Mouse (Mus musculus) spleen, postnatal 36 days (tissue): ENCODE results near the gene Pfas.
"Not testable (repeated sequence)": the region's sequence is repeated elsewhere in the genome, so short reads cannot be mapped to it uniquely, and the experiment has no call there.

Source experiments
- DNase-seq, 2 experiments: peaks; one replicate each; pipeline ENCODE4 v3.0.0; 2022; ENCODE audit warnings: low spot score in 2 of 2, mixed read lengths in 1 of 2

The Pfas gene

GRCm38 (mm10) chr11:69015644-69016441 is 7.6 kb upstream of the Pfas start, which contains the start of gene Ctc1:
Gene Ctc1, plus strand, starts transcription at chr11:69015911.
- DNase-seq = peak; percentile 90 to 93

DNA sequence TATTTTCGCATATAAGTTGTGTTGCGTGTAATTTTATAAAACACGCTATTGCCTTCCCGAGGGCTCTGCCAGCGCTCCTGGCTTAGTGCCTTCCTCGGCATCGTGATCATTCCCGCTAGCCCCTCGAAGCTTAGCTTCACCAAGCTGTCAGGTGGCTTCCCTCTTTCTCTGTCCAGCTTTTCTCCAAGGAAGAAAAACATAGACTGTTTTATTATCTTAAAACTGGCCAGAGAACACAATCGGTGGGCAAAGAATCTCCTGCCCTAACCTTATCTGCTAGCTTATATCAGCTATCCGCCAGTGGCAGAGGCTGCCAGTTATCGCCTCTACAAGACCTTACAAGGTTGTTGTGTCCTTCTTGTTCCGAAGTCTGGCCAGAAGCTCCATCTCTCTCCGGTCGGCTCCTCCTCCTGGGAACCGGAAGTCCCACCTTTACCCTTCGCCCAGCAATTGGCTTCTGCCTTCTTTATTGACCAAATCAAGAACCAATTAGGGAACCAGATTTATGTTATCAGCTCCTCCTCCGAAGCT is 3.9 kb upstream of the Pfas start:
- peak; percentile 91 to 92 for DNase-seq

- not testable (repeated sequence) for DNase-seq
These were observed 3.2 kb upstream of the Pfas start for GRCm38 (mm10) chr11:69011445-69011844.

GRCm38 (mm10) chr11:69010400-69011323 is 2.4 kb upstream of the Pfas start:
- DNase-seq = no peak

DNA sequence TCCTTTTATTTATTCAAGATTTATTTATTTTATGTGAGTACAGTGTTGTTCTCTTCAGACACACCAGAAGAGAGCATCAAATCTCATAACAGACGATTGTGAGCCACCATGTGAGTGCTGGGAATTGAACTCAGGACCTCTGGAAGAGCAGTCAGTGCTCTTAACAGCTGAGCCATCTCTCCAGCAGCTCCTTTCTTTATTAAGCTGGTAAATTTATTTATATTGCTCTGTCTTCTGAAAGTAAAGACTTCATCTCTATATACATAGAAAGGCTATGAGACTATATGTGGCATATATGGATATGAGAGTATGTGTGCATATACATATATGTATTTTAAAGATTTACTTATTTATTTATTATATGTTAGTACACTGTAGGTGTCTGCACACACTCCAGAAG is 1.2 kb upstream of the Pfas start:
- DNase-seq = no peak

DNA sequence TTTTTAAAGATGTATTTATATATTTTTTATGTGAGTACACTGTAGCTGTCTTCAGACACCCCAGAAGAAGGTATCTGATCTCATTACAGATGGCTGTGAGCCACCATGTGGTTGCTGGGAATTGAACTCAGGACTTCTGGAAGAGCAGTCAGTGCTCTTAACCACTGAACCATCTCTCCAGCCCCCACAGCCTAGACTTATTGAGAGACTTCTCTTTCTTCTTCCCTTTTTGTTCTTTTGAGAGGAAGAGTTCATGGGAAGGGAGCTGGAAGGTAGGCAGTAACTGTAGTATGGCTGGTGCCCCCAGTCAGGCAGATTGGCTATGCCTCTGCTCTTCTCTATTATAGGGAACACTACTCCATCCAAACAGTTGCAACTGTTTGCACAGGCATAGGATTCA is 1.7 kb downstream of the Pfas start:
- DNase-seq = not testable (repeated sequence)

GRCm38 (mm10) chr11:69005193-69005592 is 3.1 kb downstream of the Pfas start:
- DNase-seq = no peak

- no peak for DNase-seq
These were observed 4.7 kb downstream of the Pfas start for GRCm38 (mm10) chr11:69003592-69003991.

GRCm38 (mm10) chr11:69002782-69003181 is 5.5 kb downstream of the Pfas start:
- not testable (repeated sequence) for DNase-seq

DNA sequence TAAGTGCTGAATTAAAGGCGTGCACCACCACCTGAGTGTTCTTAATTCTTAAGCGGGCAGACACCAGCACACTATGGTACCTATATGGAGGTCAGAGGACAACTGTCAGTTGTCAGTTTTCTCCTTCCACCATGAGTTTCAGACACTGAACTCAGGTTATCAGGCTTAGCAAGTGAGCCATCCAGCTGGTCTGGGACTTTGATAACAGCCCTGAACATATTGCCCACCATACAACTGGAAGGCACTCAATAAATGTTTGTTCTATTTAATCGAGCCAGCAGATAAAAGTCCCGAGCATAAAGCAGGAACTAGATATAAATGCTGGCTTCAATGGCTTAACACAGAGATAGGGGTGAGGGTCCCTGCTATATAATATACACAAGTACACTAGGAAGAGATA is 11.2 kb downstream of the Pfas start:
- no peak for DNase-seq

- no peak for DNase-seq
These were observed 13.9 kb downstream of the Pfas start for GRCm38 (mm10) chr11:68994377-68994776.

GRCm38 (mm10) chr11:68993122-68993521 is 15.1 kb downstream of the Pfas start:
- DNase-seq = no peak

- no peak for DNase-seq
These were observed 19.9 kb downstream of the Pfas start for GRCm38 (mm10) chr11:68988341-68988740.

DNA sequence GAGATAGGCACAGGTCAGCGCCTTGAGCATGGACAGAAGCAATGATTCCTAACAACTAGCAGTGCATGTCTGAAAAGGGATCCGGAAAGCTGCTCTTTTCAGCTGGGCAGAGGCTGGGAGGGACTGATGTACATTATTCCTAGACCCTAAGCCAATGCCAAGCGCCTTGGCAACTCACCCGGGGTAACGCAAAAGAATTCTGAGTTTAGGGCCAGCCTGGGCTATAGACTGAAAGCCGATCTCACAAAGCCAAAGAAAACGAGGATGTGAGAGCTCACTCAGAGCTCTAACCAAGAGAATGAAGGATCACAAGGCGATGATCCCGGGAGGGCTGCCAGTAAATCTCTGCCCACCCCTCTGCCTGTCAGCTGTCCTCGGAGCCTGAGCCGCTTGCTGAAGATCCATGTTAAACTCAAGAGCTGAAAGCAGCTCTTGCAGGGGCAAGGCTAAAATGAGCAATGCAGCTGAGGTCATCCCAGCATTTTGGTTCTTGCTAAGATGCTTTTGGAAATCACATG is 20.8 kb downstream of the Pfas start:
- no peak for DNase-seq

DNA sequence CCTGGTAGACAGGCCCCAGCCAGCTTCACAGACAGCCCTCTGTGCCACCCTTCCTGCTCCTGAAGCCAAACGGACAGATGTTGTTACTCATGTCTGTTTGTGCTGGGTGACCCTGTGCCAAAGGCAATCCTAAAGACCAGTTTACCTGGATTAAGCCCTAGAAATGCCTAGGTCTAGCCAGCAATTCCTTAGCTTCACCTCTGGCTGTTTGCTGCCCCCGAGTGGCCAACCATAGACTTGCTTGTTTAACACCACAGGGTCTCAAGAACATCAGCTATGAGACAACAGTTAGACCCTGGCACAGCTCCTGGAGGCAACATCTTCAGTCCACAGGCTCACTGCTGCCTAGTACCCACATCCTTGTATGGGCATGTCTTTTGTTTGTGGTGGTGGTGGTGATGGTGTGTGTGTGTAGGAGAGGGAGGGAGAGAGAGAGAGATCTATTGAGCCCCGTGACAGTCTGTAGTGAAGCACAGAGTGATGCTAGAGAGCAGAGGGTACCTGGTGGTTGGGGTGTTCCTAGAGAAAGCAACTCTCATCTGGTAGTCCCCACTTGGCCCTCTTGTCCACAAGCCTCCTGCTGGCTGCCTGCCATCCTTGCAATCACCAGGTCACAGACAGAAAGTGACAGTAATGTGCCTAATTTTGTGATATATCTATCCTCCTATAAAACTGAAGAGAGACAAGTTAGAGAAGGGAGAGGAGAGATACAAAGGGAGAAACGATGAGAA is 25.5 kb downstream of the Pfas start:
- DNase-seq = peak; percentile 54 to 64

- DNase-seq = no peak
These were observed 27.3 kb downstream of the Pfas start for GRCm38 (mm10) chr11:68980919-68981318.

DNA sequence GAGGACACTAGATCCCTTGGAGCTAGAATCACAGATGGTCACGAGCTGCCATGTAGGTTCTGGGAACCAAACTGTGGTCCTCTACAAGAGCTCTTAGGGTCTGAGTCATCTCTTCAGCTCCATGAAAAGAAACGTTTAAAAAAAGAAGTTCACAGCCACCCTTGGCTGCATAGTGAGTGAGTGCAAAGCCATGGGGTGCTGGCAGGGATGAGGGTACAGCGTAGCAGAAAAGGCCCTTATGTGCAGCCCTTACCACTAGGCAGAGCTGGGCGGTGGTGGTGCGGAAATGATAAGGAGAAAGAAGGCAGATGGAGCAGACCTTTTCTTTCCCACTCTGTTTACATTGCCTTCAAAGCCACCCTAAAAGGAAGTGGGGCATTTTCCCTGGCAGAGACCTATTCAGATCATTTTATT is 28.9 kb downstream of the Pfas start:
- DNase-seq = no peak

GRCm38 (mm10) chr11:68975601-68976000 is 32.7 kb downstream of the Pfas start:
- no peak for DNase-seq

DNA sequence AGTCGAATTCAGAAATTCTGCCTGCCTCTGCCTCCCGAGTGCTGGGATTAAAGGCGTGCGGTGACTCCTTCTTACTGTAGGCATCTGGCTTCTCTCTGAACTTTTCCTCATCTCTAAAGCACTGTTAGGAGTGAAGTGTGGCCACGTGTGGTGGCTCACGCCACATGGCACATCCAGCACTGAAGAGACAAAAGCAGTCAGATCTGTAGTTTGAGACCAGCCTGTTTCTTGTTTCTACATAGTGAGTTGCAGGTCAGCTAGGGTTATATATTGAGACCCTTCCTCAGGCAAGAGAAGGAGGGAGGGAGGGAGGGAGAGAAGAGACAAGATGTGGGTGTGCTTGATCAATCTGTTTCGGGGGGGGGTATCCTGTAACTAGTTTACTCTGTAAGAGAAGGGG is 33.2 kb downstream of the Pfas start, which contains the start of gene Rangrf:
TSS of gene Rangrf (minus strand) at position 101 of the 400 bp plus-strand sequence.
- no peak for DNase-seq

- DNase-seq = no peak
These were observed 34.2 kb downstream of the Pfas start for GRCm38 (mm10) chr11:68974059-68974450.
